Mouse (Mus musculus) cerebellum, postnatal 36 days (tissue): Measurements from ENCODE around the gene Sirpb1a.
"Not testable (repeated sequence)": the region's sequence is repeated elsewhere in the genome, so short reads cannot be mapped to it uniquely, and the experiment has no call there.

Experiments used
- DNase-seq, 2 experiments: peaks; one replicate each; pipeline ENCODE4 v3.0.0; 2021 to 2022; ENCODE audit warnings: mixed read lengths in 2 of 2

The Sirpb1a gene

DNA sequence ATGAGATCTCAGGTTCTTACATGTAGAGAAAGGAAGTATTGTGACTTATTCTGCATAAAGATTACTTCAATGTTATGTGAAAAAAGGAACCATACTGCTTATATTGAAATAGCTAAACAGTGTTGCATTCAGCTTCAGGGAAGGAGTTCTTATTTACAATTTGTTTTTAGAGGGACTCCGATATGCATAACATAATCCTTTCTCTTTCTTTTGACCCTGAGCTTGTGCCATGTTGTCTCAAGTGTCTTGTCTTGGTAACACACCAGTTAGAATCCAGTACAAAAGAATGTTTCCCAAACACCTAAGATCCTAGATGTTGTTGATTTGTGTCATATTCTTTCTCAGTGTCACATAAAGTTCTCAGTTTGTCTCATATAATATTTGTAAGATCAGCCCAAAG, at the start of gene Sirpb1a:
Sirpb1a (minus strand) TSS at position 74 of the 400 bp plus-strand sequence.
- DNase-seq: not testable (repeated sequence)

DNA sequence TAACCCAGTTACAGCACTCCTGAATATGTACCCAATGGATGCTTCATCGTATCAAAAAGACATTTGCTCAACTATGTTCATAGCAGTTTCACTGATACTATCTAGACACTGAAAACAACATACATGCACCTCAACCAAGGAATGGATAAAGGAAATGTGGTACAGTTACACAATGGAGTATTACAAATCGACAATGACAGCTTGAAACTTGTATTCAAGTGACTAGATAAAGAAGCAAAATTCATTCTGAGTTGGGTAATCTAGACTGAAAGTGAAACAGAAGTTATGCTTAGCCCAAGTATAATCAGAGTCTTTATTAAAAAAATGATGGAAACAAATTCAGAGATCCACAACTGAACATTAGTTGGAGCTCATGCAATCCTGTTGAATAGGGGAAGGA, 48.5 kb upstream of the Sirpb1a start:
- DNase-seq: not testable (repeated sequence)

DNA sequence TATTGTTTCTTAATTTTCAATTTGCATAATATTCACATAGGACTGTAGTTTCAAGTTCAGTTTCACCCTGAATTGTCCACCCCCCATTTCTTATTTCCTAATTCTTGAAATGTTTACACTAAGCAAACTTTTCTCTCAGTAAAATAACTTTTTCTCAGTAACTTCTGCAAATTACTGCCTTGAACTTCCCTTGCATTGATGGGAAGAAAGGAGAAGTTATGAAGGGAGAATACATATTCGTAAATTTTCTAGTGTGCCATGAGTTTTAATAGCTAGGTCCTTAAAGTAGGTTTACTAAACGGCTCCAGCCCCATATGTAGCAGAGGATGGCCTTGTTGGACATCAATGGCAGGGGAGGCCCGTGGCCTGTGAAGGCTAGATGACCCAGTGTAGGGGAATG, 43.8 kb upstream of the Sirpb1a start:
- not testable (repeated sequence) for DNase-seq

DNA sequence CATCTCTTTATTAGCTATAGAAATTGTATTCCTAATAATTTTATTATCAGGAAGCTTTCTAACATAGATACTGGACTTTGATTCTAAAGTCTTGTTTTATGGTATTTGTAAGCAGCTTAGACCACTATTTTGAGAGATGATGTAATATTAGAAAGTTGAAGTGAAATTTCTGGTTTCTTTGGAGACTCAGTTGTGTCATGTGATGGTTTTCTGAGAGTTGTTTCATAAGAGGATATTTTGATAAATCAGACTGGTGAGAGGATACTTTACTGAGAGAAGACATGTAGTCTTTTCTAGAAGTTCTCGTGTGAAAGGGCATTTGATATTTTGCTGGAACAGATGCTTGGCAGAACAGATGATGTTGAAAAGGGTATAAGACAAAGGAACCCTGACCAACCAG, 17.6 kb upstream of the Sirpb1a start:
- DNase-seq: not testable (repeated sequence)

- not testable (repeated sequence) for DNase-seq
Observed at GRCm38 (mm10) chr3:15439844-15440243, 13.5 kb upstream of the Sirpb1a start.

DNA sequence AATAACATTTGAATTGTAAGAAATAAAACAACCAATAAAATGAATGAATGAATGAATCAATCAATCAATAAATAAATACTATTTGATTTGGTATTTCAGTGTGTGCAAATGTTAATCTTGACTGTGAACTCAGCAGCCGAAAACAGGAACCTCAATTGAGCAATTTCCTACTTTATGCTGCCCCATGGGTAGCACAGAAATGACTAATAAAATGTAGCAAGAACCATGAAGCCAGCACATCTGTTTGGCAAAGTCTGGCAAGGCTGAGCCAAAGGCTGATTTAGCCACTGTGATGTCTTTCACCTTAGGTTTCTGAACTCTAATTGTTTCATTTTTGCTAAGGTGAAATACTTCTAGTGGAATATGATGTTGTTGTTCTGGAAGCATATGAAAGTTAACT, 1.6 kb upstream of the Sirpb1a start:
- DNase-seq: no peak

GRCm38 (mm10) chr3:15355690-15356089, 70.6 kb downstream of the Sirpb1a start:
- not testable (repeated sequence) for DNase-seq

DNA sequence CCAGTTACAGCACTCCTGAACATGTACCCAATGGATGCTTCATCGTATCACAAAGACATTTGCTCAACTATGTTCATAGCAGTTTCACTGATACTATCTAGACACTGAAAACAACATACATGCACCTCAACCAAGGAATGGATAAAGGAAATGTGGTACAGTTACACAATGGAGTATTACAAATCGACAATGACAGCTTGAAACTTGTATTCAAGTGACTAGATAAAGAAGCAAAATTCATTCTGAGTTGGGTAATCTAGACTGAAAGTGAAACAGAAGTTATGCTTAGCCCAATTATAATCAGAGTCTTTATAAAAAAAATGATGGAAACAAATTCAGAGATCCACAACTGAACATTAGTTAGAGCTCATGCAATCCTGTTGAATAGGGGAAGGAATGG, 76.0 kb downstream of the Sirpb1a start:
- DNase-seq: not testable (repeated sequence)

DNA sequence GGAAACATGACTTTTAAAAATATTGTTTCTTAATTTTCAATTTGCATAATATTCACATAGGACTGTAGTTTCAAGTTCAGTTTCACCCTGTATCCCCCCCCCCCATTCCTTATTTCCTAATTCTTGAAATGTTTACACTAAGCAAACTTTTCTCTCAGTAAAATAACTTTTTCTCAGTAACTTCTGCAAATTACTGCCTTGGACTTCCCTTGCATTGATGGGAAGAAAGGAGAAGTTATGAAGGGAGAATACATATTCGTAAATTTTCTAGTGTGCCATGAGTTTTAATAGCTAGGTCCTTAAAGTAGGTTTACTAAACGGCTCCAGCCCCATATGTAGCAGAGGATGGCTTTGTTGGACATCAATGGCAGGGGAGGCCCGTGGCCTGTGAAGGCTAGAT, 80.7 kb downstream of the Sirpb1a start:
- DNase-seq: not testable (repeated sequence)

DNA sequence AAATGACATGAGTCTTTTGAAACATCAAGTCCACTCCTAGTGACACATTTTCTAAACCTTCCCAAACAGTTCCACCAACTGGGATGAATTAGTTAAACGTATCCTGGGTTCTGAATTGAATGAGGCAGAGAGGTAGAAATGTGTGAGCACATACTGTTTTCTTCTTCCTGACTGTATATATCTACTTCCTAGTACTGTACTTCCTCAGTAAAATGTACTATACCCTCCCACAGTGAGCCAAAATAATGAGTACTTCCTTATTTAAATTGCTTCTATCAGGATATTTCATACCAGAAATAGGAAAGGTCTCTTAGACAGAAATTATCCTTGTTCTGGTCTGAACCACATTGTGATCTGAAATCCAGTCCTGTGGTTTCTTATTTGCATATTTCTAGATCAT, 86.0 kb downstream of the Sirpb1a start:
- DNase-seq: no peak

DNA sequence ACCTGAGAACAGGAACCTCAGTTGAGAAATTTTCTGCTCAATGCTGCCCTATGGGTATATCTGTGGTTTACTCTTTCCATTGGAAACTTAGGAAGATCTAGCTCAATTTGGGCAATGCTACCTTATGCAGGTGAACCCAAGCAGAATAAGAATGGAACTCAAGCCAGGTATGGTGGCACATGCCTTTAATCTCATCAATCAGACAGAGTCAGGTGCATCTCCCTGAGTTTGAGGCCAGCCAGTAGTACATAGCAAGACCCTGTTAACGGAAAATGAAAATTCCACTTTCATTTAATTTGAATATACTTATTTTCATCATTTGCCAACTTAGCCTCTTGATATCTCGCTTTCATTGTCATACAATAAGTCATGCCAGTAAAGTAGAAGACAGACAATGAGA, 92.1 kb downstream of the Sirpb1a start:
- DNase-seq: no peak

- no peak for DNase-seq
Observed at GRCm38 (mm10) chr3:15332063-15332462, 94.3 kb downstream of the Sirpb1a start, which contains the start of gene Gm9733. TSS of gene Gm9733 (minus strand) at chr3:15332302.

DNA sequence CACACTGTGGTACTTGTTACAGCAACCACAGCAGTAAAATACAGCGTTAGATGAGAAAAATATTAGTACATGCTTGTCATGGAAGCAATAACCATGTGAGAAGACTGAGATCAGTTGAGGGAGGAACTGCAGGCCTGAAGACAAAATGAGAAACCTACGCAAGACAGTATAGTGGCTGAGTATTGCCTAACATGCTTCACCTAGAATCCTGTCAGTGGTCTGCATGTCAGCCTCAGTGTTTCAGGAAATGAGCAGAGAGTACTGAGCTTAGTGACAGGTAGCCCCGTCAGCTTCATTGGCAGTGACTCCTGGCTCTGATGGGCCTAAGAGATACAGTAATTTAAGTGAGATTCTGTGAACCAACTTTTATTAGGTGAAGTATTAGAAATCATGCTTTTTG, 94.8 kb downstream of the Sirpb1a start:
- DNase-seq: no peak

- no peak for DNase-seq
Observed at GRCm38 (mm10) chr3:15329549-15329948, 96.8 kb downstream of the Sirpb1a start.
